Mouse (Mus musculus) lung, postnatal 36 days (tissue): ENCODE data around the gene Psmd5.
"Not testable (repeated sequence)": the region's sequence is repeated elsewhere in the genome, so short reads cannot be mapped to it uniquely, and the experiment has no call there.

Source experiments
- DNase-seq: peaks from one replicate; pipeline ENCODE4 v3.0.0; 2022; ENCODE audit warnings: mixed read lengths

Gene Psmd5

GRCm38 (mm10) chr2:34825827-34826459, 48.8 kb downstream of the Psmd5 start, which contains the start of gene Fbxw2:
TSS of gene Fbxw2 (minus strand) at chr2:34826311.
- DNase-seq: peak; percentile 94

GRCm38 (mm10) chr2:34818492-34818891, 56.3 kb downstream of the Psmd5 start:
- DNase-seq: no peak

- not testable (repeated sequence) for DNase-seq
Observed at GRCm38 (mm10) chr2:34815893-34816292, 58.9 kb downstream of the Psmd5 start.

GRCm38 (mm10) chr2:34812706-34813105, 62.1 kb downstream of the Psmd5 start:
- DNase-seq: no peak

- DNase-seq: no peak
Observed at GRCm38 (mm10) chr2:34810775-34811174, 64.0 kb downstream of the Psmd5 start.

- no peak for DNase-seq
Observed at GRCm38 (mm10) chr2:34809568-34809967, 65.2 kb downstream of the Psmd5 start.

GRCm38 (mm10) chr2:34808057-34808456, 66.7 kb downstream of the Psmd5 start:
- DNase-seq: no peak

- DNase-seq: no peak
Observed at GRCm38 (mm10) chr2:34805364-34805950, 69.3 kb downstream of the Psmd5 start.

GRCm38 (mm10) chr2:34804815-34805214, 70.0 kb downstream of the Psmd5 start:
- DNase-seq: no peak

GRCm38 (mm10) chr2:34804172-34804571, 70.6 kb downstream of the Psmd5 start:
- DNase-seq: no peak

GRCm38 (mm10) chr2:34803746-34804145, 71.0 kb downstream of the Psmd5 start:
- DNase-seq: no peak

GRCm38 (mm10) chr2:34802565-34803245, 72.1 kb downstream of the Psmd5 start:
- peak; percentile 32 for DNase-seq

GRCm38 (mm10) chr2:34801516-34802482, 73.0 kb downstream of the Psmd5 start:
- peak; percentile 99 for DNase-seq

GRCm38 (mm10) chr2:34800371-34800770, 74.4 kb downstream of the Psmd5 start:
- DNase-seq: no peak
